Mouse (Mus musculus): ENCODE data around the gene Spaca3. TPM values are rescaled to one million over a fixed set of nuclear protein-coding genes. Genes with fewer than 3 reads are reported as not detected.

Spaca3 gene
- total RNA-seq, 2 experiments from 2014 or later = not detected

DNA sequence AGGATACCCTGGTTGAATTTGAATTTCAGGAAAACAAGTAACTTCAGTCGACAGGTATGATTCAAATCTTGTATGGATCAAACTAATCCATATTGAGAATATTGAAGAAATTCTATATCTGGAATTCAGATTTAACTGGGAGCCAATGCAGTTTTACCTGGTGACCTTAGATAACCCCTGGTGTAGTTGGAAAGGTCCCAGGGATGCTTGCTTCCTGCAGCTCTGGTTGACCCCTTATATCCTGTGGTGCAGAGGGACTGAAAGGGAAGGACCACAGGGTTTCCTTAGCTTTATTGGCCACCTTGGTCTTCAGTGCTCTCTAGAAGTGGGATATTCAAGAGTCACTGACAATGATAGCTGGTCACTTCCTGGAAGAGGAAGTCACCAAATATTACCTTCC lies 9.9 kb downstream of the Spaca3 start:
- no peak for DNase-seq (ENCODE audit: low spot score)

DNA sequence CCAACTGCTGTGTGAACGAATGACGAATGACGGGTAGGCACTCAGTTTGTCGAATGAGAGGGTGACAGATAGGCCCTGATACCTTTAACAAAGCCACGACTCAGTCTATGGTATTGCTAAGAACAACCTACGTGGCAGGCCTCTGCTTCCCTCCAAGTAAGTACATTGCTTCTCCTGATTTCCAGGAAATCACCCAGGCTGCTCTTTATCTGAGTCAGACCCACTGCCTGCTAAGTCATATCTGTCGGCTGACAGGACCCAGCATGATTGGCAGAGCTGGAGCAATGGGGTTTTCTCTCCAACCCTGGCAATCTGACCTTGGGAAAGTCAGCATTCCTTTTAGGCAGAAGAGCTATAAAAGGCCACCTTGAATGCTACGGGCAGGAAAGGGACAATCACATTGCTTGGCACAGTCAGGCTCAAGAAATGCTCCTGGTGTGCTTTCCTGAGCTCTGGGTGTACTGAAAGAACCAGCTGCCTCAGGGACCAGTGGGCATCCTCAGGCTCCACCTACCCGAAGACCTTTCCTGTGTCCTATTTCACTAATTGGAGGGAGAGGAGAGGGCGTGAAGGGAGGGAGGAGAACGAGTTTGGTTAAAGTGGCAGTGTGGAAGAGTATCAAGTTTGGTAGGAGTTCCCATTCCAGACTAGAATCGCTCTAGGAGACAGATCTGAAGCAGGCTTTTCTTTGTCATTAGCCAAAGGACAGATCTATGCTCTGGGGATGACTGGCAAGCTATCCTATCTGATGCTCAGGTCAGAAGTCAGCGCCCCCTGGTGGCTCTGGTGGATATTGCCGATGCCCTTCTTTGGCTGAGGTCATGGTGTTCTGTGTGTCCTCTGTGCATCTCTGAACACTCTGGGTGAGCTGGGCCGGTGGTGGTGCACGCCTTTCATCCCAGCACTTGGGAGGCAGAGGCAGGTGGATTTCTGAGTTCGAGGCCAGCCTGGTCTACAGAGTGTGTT lies 14.6 kb downstream of the Spaca3 start:
- DNase-seq (ENCODE audit: low spot score) = peak; percentile 39

GRCm38 (mm10) chr11:80877131-80877651 lies 19.0 kb downstream of the Spaca3 start:
- DNase-seq (ENCODE audit: low spot score) = peak; percentile 23

DNA sequence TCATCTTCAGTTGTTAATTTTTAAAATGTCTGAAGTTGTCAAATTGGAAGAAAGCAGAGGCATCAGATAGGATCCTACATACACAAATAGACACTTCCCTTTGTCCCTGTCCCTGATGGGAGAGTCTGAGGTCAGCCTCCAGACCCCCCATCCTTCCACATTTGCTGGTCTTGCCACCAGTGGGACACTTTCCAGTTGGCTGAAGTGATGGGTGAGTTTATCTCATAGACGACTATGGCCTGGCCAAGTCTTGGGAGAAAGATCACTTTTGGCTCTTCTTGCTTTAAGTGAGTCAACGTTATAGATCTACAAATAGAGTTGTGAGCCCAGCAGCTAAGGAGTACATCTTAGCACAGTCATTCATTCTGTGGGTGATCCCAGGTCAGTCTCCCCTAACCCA lies 19.9 kb downstream of the Spaca3 start:
- no peak for DNase-seq (ENCODE audit: low spot score)

DNA sequence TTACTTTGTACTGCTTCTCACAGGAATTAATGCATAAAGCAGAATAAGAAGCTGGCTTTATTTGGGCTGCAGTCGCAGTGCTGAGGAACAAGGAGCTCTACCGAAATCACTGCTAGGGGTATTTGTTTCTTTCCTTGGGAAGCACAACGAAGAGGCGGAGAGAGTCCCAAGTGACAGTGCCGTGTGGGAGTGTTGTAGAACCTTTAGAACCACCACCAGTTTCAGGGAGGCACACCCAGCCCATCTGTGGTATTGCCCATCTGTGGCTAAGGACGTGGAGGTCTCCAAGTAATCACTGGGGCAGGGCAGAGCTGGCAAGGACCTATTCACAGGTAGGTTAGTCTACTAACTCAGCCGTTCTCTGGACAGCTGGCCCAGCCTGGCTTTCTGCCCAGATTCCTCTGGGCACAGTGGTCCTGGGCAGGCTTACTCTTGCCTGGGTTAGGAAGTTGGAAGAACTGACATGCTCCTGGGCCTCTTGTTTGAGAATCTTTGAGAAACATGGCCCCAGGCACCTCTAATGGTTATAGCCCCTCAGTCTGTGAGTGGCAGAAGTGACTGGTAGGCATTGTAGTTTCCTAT lies 24.2 kb downstream of the Spaca3 start:
- no peak for DNase-seq (ENCODE audit: low spot score)

GRCm38 (mm10) chr11:80884521-80885231 lies 26.5 kb downstream of the Spaca3 start:
- DNase-seq (ENCODE audit: low spot score) = no peak

GRCm38 (mm10) chr11:80886365-80886764 lies 28.2 kb downstream of the Spaca3 start:
- DNase-seq (ENCODE audit: low spot score) = no peak

GRCm38 (mm10) chr11:80887021-80887420 lies 28.9 kb downstream of the Spaca3 start:
- DNase-seq (ENCODE audit: low spot score) = no peak

- no peak for DNase-seq (ENCODE audit: low spot score)
Measured at GRCm38 (mm10) chr11:80889336-80890063, 31.3 kb downstream of the Spaca3 start.

GRCm38 (mm10) chr11:80895853-80896252 lies 37.7 kb downstream of the Spaca3 start:
- DNase-seq (ENCODE audit: low spot score) = no peak

DNA sequence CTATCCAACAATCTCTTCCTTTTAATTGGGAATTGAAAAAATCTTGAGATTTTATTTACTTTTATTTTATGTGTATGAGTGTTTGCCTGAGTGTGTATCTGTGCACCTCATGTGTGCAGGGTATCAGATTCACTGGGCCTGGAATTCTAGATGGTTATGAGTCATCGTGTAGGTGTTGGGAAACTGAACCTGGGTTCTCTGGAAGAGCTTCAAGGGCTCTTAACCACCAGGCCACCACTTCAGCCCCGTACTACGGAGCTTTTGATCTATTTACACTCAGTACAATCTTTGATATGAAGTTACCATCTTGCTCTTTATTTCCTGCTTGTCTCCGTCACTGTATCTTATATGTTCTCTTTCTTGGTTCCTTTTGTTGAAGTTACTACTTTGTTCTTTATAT lies 42.4 kb downstream of the Spaca3 start:
- DNase-seq (ENCODE audit: low spot score) = no peak

DNA sequence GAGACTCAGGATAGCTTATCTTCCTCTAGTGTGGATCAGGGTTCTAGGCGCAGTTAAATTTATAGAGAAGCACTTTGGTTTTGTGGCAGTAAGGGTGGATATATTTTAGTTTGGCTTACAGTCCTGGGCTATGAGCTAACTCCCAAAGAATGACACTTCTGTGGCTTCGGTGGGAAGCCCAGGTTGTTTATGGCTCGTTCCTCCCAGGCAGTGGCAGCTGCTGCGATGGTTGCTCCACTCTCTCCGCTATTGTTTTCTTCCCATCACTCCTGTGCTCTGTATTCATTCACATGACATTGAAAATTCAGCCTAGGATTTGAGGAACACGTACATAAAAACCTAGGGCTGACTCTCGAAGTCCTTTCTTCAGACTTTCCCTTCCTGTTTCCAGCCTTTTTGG lies 44.5 kb downstream of the Spaca3 start:
- no peak for DNase-seq (ENCODE audit: low spot score)

DNA sequence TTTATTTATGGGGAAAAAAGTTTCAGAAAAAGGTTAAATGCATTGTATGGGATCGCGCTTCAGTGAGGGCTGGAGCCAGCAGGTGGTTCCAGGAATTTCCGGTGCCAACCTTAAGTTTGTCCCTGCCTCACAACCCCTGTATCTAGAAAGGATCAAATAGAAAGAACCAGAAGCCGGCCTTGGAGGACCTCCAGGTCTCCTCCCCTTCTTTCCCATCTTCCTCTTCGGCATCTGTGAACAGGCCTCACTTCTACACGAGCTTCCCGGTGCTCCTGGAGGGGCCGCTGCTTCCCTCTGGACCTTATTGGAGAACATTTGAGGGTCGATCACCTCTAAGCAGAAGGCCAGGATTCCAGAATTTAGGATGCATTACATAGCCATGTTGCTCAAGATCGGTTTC lies 45.3 kb downstream of the Spaca3 start:
- DNase-seq (ENCODE audit: low spot score) = no peak

- DNase-seq (ENCODE audit: low spot score) = no peak
Measured at GRCm38 (mm10) chr11:80904559-80904958, 46.4 kb downstream of the Spaca3 start.

- peak; percentile 42 for DNase-seq (ENCODE audit: low spot score)
Measured at GRCm38 (mm10) chr11:80906456-80906855, 48.3 kb downstream of the Spaca3 start.

DNA sequence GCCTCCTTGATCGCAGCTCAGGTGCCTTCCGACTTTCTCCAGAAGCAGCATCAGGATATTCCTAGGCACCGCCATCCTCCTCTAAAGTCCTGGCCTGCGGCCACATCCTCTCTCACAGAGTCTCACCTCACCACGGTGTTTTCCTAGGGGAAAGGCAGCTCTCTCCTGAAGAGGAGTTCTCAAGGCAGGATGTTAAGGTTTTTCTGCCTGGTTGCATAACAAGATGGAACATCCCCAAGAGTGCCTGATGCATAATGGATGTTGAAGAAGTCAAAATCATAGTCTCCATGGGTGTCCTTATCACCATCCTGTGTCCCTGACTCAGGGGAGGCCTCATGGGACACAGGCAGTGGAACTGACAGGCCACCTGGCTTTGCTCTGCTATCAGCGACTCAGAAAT lies 49.7 kb downstream of the Spaca3 start:
- DNase-seq (ENCODE audit: low spot score) = no peak

GRCm38 (mm10) chr11:80912721-80913120 lies 54.6 kb downstream of the Spaca3 start:
- no peak for DNase-seq (ENCODE audit: low spot score)

GRCm38 (mm10) chr11:80913408-80914024 lies 55.4 kb downstream of the Spaca3 start:
- no peak for DNase-seq (ENCODE audit: low spot score)

Data from gastrocnemius, adult 18-20 months (tissue).